Mouse (Mus musculus): ENCODE measurements around the gene Shc3. TPM values are rescaled to one million over a fixed set of nuclear protein-coding genes. Genes with fewer than 3 reads are reported as not detected.
A peak's percentile ranks its signal among the peaks of the same experiment; 100 is the strongest.

Shc3 gene
- polyA plus RNA-seq, 1 experiment: 71.6 TPM

DNA sequence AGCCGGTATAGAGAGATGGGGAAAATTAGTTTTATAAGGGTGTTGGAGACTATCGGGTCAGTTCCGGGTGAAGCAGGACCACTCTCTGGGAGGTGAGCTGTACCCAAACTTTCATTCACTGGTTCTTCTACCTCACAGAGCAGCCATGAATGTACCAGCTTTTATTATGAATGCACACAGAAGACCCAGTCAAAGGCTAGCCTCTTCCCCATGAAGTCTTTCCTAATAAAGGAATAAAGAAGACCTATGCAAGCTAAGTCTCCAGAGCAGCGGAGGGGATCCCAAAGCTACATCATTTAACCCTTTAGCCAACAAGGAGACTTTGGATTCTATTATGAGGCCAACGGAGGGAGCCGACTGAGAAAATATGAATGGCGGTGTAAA lies 458 bp upstream of the Shc3 start:
- DNase-seq (ENCODE audit: extremely low spot score in 1 of 2, low spot score in 1 of 2): no peak

DNA sequence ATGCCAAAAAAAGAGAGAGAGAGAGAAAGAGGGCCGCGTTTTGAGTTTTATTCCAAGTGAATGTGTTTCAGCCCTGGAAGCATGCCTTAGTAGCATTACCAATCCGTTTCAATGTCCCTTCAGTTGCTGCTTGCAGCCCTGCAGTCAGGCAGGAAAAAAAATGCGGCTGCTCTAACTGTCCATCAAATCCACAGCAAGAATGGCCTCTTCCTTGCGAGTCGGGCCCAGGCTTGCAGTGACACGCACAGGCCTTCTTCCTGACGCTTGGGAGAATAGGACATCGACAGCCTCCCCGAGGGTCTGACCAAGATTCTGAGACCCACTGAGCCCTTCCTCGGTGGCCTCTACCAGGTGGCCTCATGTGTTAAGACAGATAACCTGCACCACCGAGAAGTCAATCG lies 718 bp downstream of the Shc3 start:
- peak in 1 of 2 experiments; percentile 46 for DNase-seq (ENCODE audit: extremely low spot score in 1 of 2, low spot score in 1 of 2)

DNA sequence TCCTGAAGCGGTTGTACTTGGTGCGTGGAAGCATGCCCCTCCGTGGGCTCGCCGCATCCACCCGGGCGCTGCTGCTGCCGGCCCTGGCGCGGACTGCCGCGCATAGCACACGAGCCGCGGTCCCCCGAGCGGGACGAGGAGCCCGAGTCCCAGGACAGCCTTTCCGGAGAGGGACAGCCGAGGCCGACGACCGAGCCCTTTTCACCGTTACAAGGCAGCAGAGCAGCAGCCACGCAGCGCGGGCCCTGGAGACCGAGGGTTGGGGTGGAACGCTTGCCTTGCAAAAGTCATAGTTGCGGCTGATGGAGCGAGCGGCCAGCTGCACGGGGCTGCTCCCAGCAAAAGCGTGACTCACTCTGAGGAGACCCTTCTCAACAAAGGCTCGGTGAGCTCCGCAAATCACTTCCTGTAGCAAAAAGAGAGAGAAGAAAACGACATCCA lies 1.8 kb downstream of the Shc3 start:
- no peak for DNase-seq (ENCODE audit: extremely low spot score in 1 of 2, low spot score in 1 of 2)

DNA sequence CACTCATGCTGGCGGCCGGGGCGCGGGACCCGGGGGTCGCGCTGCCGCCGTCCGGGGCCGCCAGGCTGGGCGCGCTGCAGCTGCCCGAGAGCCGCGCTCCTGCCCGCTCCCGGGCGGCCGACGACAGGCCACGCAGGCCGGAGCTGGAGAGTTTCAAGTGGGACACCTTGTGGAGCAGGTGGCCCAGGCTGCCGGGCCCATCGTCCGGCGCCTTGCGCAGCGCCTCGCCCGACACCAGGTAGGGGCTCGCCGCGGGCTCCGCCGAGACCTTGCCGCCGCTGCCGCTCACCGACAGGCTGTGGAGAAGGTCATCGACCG lies 2.2 kb downstream of the Shc3 start:
- no peak for DNase-seq (ENCODE audit: extremely low spot score in 1 of 2, low spot score in 1 of 2)

DNA sequence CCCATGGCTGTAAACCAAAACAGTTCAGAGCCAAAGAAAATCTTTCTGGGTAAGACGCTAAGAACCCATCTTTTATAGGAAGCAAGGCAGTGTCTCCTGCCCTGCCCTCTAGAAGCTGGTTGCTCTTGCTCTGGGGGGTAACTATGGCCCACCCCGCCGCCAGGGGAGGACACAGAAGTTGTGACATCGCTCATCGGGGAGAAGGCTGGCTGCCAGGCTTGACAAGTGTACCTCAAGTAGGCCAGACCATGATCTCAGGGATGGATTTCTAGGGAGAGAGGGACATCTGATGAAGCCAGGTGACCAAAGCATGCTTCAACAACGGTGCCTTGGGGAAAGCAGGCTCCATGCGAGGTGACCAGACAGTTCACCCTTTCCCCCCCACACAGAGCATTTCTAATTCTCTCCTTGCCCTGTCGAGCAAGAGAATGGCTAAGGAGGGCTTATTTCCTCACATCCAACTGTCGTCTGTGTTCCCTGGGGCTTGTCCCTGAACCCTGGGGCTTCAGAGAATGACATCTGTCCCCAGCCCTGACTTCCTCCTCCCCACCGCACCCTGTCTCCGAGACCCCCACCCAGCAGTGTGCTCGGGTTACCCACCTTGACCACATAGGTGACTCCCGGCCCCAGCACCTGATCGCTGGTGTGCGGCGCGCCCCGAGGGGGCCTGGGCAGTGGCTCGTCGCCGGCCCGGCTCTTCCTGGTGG lies 2.7 kb downstream of the Shc3 start:
- no peak for DNase-seq (ENCODE audit: extremely low spot score in 1 of 2, low spot score in 1 of 2)

DNA sequence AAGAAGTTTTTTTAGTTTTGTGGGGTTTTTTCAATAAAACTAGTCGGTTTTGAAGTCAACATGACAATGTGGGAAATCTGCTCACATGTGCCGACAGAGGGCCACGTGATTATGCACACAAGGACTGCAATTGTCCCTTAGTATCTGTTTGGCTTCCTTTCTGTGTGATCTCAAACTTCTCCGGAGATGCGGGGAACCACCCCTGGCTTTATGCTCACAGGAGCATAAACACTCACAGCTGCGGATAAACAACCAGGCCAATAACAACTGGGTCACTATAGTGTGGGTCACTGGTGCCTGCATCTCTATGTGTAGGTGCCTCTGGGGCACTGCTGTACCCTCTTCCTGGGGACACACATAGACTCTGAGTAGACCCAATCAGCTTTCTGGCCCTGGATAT lies 4.5 kb downstream of the Shc3 start:
- DNase-seq (ENCODE audit: extremely low spot score in 1 of 2, low spot score in 1 of 2): no peak

DNA sequence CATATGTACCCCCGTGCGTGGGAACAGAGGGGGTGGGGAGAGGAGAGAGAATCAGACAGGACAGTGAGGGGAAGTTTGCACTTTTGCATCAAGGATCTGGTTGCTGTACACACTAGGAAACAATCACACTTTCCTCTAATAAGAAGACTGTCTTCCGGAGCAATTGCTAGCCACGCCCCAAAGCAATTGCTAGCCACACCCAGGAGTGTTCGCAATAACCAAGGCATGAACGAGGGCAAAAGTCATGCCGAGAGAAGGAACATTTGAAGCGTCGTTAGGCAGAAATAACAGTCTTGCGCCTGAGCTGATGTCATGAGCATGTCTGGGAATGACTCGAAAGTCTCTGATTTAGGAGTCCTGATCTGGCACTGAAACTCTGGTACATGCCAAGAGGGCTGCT lies 15.9 kb downstream of the Shc3 start:
- DNase-seq (ENCODE audit: extremely low spot score in 1 of 2, low spot score in 1 of 2): no peak

DNA sequence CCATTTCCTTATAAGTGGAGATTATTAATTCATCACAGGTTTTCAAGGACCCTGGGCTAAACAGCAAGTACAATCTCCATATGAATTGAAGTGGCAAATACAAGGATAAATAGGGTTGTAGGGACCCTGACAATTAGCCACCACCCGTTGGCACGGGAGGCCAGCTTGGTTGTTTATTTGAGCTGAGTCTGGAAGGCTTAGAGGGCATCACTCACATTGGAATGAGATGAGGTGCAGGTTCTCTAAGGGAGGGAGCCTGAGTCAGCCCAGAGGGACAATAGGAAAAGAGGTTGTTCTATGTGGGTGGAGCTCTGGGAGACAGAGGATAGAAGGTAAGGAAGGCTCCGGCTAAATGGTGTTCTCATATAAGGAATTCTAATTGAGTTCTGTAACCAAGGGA lies 17.0 kb downstream of the Shc3 start:
- no peak for DNase-seq (ENCODE audit: extremely low spot score in 1 of 2, low spot score in 1 of 2)

DNA sequence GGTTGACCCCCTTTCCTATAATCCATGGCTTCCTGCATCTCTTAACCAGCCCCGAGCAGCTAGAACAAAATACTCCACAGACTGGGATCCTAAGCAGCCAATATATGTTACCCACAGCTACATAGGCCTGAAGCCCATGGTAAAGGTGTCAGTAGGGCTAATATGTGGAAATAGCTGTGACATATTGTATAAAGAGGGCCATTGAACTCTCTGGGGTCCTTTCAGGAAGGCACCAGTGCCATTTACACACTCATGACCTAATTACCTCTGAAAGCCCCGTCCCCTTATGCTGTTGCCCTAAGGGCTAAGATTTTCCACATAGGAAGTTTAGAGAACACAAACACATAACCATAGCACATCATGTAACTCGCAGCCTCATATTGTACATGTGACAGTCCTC lies 17.4 kb downstream of the Shc3 start:
- no peak for DNase-seq (ENCODE audit: extremely low spot score in 1 of 2, low spot score in 1 of 2)

DNA sequence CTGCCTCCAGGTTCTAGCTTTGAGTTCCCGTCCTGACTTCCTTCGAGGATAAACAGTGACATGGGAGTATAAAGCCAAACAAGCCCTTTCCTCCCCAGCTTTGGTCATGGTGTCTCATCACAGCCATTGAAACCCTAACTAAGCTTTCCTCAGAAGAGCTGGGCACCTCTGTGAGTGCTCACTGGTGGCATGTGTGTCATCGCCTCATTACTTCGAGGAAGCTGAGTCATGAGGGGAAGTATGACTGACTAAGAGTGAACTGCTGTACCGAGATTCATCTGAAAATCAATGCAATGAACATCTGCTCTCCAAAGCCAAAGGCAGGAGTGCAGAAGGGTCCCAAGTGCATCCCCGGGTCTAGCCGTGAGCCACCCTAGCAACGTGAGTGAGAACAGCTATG lies 29.4 kb downstream of the Shc3 start:
- peak in 1 of 2 experiments; percentile 31 for DNase-seq (ENCODE audit: extremely low spot score in 1 of 2, low spot score in 1 of 2)

DNA sequence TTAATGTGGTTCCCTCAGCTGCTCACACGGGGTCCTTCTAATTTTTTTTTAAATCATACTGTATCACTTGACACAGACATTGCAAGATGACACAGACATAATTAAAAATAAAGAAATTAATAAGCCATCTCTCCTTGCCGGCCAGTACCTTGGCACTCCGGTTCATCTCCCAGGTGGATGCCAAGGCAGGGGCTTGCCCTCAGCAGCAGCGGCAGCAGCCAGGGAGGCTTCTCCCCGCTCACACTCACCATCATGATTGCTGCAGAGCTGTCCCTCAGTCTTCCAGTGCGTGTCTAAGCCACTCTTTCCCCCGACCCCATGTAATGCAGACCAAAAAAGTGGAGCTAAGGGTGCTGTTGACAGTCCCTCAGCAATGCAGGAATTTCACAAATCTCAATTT lies 33.9 kb downstream of the Shc3 start:
- DNase-seq (ENCODE audit: extremely low spot score in 1 of 2, low spot score in 1 of 2): no peak

DNA sequence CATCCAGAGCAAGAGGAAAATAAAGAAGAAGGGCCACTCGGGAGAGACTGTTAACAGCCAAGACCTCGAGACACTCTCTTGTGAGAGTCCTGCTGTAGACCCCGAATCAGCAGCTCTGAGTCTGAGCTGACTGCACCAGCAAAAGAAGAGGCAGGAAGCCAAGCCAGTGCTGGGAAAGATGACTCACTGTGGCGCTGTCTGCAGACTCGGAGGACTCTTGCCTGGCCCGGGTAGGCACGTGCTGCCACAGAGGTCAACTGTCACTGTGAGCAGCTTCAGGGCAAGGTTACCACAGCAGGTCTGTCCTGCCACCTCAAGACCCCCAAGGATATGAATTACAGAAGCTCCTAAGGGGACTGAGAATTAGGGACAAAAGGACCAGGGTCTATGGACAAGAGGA lies 42.7 kb downstream of the Shc3 start:
- peak; percentile 60 to 77 for DNase-seq (ENCODE audit: extremely low spot score in 1 of 2, low spot score in 1 of 2)

DNA sequence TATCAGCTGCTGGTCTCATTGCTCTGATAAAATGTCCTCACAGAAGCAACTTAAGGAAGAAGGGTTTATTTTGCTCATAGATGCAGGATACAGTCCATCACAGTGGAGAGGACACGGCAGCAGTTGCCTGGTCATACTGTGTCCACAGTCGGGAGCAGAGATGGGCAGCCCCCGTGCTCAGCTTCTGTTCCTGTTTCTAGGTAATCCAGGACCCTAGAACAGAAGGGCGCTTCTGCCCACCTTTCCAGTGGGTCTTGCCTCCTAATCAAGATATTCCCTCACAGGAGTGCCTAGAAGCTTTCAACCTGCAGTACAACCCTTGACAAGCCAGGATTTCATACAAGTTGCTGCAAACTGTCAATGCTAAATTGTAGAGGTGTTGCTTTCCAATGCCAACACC lies 44.9 kb downstream of the Shc3 start:
- DNase-seq (ENCODE audit: extremely low spot score in 1 of 2, low spot score in 1 of 2): no peak

DNA sequence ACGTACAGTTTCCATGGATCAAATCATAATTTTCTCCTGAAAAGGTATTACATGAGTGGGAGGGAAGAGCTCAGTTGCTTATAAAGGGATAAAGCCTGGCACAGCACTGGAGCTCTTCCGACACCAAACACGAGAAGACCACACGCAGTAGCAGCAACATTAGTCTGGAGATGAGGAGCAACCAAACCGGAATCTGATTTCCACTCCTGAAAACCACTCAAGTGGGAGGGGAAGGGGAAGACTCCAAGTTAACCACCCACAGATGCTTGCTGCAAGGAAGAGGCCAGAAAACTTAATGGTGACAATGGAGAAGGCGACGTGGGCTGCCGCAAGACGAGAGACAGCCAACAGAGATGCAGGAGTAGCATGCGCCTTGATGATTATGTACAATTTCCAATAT lies 45.9 kb downstream of the Shc3 start:
- DNase-seq (ENCODE audit: extremely low spot score in 1 of 2, low spot score in 1 of 2): peak in 1 of 2 experiments; percentile 52

DNA sequence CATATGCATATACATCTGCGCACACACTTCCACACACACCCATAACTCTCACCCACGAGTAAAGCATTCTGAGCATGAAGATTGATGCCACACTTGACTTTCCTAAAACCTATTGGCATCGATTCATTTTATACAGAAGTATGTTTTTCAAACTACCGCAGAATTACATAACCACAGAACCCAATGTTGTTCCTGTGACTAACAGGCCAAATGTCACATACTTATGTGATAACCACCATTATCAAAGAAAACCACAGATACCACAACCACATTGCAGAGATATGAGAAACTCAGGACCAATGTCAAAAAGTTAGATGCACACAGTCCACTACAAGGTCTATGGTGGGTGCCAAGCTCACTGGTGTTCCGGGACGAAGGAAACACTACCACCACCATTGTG lies 50.3 kb downstream of the Shc3 start:
- DNase-seq (ENCODE audit: extremely low spot score in 1 of 2, low spot score in 1 of 2): no peak

DNA sequence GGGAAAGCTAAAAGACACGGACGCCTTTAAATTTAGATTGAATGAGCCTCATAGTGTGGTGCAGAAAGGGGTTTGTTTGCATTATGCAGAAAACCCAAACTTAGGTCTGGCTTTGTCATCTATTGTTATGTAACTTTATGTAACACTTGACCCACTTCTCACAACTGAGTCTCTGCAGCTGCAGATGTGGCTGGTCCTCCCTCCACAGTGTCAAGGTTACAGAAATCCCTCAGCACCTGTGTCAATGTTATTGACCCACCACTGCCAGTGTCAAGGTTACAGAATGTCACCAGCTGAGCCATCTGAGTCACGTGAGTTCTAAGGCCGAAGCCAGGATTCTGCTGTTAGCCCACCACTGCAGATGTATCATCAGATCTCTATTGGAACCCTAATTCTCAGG lies 51.3 kb downstream of the Shc3 start:
- no peak for DNase-seq (ENCODE audit: extremely low spot score in 1 of 2, low spot score in 1 of 2)

DNA sequence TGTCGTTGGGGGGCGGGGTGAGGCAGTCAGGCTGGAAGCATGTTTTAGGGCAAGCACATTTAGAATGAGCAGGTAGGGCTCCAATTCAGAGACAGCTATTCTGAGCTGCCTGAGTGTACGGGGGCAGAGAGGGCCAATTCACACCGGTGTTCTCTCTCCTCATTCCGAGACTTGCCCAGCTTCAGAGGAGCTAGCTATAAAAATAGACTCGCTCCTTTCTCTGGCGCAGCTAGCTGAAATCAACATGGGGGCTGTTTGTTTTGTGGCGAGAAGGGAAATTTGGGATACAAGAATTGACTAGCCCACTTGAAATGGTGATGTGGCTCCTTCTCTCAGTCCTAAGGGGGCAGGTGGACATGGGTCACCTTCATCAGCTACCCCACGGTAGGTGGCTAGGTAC lies 60.4 kb downstream of the Shc3 start:
- DNase-seq (ENCODE audit: extremely low spot score in 1 of 2, low spot score in 1 of 2): no peak

DNA sequence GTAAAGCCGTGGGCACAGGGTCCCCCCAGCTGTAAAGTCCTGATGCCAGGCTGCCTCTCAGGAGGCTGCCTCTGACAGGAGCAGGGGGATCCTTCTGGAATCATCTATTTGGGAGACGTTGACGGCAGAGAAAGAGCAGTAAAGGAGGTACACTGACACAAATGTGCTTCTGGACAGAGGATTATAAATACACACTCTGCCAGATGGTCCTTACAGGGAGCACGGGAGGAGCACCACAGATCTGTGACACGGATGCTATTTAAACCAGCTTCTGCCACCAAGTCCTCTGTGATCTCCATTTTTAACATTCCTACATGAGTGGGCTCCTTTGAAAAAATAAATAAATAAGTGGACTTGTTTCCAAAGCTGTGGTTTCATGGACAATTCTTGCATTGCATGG lies 63.5 kb downstream of the Shc3 start:
- no peak for DNase-seq (ENCODE audit: extremely low spot score in 1 of 2, low spot score in 1 of 2)

DNA sequence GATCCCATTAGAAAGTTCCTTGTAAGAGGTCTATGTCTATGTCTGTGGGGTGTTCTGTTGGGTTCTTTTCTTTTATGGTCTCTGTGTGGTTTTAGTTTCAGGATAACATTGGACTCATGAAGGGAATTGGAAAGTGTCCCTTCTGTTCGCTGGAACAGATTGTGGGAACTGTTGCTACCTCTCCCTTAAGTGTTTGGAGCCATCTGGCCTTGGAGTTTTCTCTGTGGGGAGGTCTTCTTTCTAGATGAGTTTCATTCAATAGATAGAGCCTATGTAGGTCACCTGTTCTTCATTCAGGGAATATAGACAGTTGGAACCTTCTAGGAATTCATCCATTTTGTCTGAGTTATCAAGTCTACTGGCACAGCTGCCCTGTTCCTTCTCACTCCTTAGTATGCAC lies 69.5 kb downstream of the Shc3 start:
- DNase-seq (ENCODE audit: extremely low spot score in 1 of 2, low spot score in 1 of 2): peak in 1 of 2 experiments; percentile 17

DNA sequence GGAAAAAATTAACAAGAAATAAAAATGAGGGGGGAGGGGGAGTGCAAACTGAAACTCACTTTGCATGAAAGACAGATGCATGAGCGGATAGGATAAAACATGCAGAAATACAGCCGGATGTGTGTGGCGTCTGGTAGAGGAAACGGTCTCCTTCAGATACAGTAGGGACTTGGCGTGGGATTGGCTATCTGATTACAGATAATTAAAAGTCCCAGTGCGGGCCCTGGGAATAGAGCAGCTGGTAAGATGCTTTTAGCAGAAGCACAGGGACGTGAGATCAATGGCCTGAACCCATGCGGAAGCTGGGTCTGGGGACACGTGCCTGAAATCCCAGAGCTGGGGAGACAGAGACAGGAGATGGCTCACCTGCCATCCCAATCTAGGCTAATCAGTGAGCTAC lies 75.5 kb downstream of the Shc3 start:
- DNase-seq (ENCODE audit: extremely low spot score in 1 of 2, low spot score in 1 of 2): no peak

DNA sequence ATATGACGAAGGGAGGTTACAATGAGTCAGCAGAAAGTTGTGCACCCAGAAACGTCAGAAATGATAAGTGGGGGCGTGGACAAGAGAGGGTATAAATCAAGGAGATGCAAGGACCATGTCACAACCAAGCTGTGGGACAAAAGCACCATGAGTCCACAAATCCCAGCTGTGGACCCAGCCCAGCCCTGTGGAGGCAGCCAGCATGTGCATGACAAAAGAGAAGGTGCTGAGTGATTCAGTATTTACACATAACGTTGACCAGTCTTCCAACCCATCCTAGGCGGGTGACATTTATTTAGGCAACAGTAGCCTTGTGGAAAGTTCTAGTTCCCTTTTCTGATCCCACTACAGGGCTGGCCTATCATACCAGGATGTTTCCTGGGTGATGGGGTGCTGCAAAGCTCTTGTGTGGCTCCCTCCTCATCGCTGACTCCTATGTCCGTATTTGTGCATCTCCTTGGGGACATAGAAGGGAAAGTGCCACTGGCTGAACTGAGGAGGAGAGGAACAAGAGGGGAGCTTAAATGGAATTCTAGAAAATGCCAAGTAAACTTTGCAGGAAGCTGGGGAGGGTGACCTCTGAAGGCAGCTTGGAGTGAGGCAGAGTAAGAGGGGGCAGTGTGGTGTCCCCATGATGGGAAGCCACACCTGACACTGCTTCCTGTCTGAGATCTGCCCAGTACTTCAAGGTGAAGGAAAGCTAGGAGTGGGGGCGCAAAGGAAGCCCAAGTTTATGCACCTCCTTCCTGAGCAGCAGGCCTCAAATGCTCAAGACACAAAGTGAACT lies 77.4 kb downstream of the Shc3 start:
- no peak for DNase-seq (ENCODE audit: extremely low spot score in 1 of 2, low spot score in 1 of 2)

DNA sequence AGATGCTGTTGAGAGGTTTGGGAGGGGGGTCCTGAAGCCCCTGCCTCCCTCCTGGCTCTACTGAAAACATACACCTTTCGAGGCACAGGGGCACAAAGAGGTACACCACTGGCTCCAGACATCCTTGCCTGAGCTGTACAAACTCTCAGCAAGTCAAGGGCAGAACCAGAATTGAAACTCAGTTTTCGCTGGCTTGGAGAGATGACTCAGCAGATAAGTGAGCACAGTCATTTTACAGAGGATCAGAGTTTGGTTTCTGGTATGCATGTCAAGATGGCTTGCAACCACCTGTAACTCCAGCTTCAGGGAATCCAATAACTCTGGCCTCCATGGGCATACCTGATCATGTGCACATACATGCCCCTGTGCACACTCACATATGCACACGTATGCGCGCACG lies 79.0 kb downstream of the Shc3 start:
- DNase-seq (ENCODE audit: extremely low spot score in 1 of 2, low spot score in 1 of 2): no peak
